Mouse (Mus musculus): ENCODE measurements around the gene Prok2. TPM values are rescaled to one million over a fixed set of nuclear protein-coding genes. Genes with fewer than 3 reads are reported as not detected.

The Prok2 gene
- polyA plus RNA-seq, 1 experiment, result not detected

Other genes starting within 250 kb of the Prok2 start
- gene Foxp1, start 203.7 kb downstream of the Prok2 start, polyA plus RNA-seq (2012; rRNA removed), result 31.4 and 39.4 TPM in 2 replicates
- gene Eif4e3, start 59.6 kb downstream of the Prok2 start, polyA plus RNA-seq (2012; rRNA removed), result 6.4 and 6.8 TPM in 2 replicates
- gene Gm20696, start 59.6 kb downstream of the Prok2 start, polyA plus RNA-seq (2012; rRNA removed), result 0.24 and 0.69 TPM in 2 replicates
- gene Gpr27, start 33.7 kb downstream of the Prok2 start, polyA plus RNA-seq (2012; rRNA removed), result 1.0 and 1.2 TPM in 2 replicates

Data from large intestine, adult 2 months (tissue).